Mouse (Mus musculus): ENCODE measurements around the gene Ffar1.

DNA sequence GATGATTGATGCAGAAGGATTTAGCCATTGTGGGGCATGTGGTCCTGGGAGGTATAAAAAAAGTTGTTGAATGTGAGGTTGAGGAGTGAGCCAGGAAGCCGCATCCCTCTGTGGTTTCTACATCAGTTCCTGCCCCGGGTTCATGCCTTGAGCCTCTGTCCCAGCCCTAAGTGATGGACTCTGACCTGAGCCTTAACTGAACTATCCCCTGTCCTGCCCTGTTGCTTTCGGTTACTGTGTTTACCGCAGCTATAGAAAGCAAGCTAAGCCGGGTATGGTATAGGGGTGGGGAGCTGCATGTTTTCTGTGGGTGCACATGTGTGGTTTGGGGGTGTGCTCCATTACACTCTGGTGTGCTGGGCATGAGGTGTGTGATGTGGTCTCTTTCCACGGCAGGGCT lies 48.4 kb upstream of the Ffar1 start:
- TF ChIP-seq CTCF (IDR thresholded peaks at IDR 0.05; ENCODE audit: control insufficient read depth, insufficient read depth, low read length) (no peak), POLR2A (IDR thresholded peaks at IDR 0.05; ENCODE audit: borderline replicate concordance, control insufficient read depth, low read depth, low read length) (no peak)
